Mouse (Mus musculus) small intestine, adult 2 months (tissue): Measurements from ENCODE around the gene Cdh1.

Experiments used
- CTCF ChIP-seq: fragments of 200-500 bp; IDR thresholded peaks from 2 replicates; pipeline ENCODE4 v1.5.1; 2012; ENCODE audit warnings: low read depth, mild to moderate bottlenecking, control low read depth, inconsistent platforms, low read length, moderate library complexity, mixed read lengths; ENCODE audit not compliant: insufficient replicate concordance, insufficient read length; ENCODE audit errors: extremely low read depth
- POLR2A ChIP-seq: fragments of 200-500 bp; IDR thresholded peaks from 2 replicates; pipeline ENCODE4 v1.6.1; 2012; ENCODE audit warnings: low read depth, mild to moderate bottlenecking, control low read depth, inconsistent platforms, low read length, moderate library complexity

- TF ChIP-seq CTCF (no peak), POLR2A (no peak)
These were observed 81.2 kb downstream of the Cdh1 start for GRCm38 (mm10) chr8:106684387-106684786.
